Mouse (Mus musculus): ENCODE results near the gene Klhdc1. TPM values are rescaled to one million over a fixed set of nuclear protein-coding genes. Genes with fewer than 3 reads are reported as not detected.
A peak's percentile ranks its signal among the peaks of the same experiment; 100 is the strongest.

Klhdc1 gene
- total and polyA plus RNA-seq, 2 experiments from 2014 or later, result 6.5 to 23.6 TPM

- no peaks in the 10 kb centered on the region for H3K9me3 ChIP-seq (ENCODE audit: low read length)
- no peaks in the 10 kb centered on the region for H3K27me3 ChIP-seq (ENCODE audit: insufficient read depth, low read length)
- under 1% methylated on average over 37 of the region's 37 CpGs for WGBS
- H3K4me3 ChIP-seq (ENCODE audit: low read length), result peak within 1 kb of the TSS; percentile 75
- DNase-seq (ENCODE audit: low spot score), result peak; percentile 89
- no peak for TF ChIP-seq CTCF (IDR thresholded peaks at IDR 0.05; ENCODE audit: low read depth)
- H3K27ac ChIP-seq, result peak within 1 kb of the TSS; percentile 71; the same call in 1 of the 2 replicates
- no peaks in the 10 kb centered on the region for H3K4me1 ChIP-seq (ENCODE audit: insufficient read depth, low read length)
- no peaks in the 10 kb centered on the region for H3K36me3 ChIP-seq (ENCODE audit: insufficient read depth, low read length)
- peak; percentile 96 for ATAC-seq
- H3K9ac ChIP-seq (replicated peaks; ENCODE audit: low read length), result peak within 1 kb of the TSS; percentile 51
- H3K4me2 ChIP-seq (ENCODE audit: low read depth, low read length), result peak within 1 kb of the TSS; percentile 66
Measured at GRCm38 (mm10) chr12:69227776-69228466, 13.1 kb upstream of the Klhdc1 start, which contains the start of gene Pole2. TSS of gene Pole2 (minus strand) at chr12:69228195.

GRCm38 (mm10) chr12:69229251-69229650, 11.7 kb upstream of the Klhdc1 start:
- Histone ChIP-seq H3K9ac (replicated peaks; ENCODE audit: low read length) (no peak overlapping the region), H3K36me3 (ENCODE audit: insufficient read depth, low read length) (no peaks in the 10 kb centered on the region), H3K9me3 (ENCODE audit: low read length) (no peaks in the 10 kb centered on the region), H3K27ac (no peak overlapping the region), H3K4me1 (ENCODE audit: insufficient read depth, low read length) (no peaks in the 10 kb centered on the region), H3K27me3 (ENCODE audit: insufficient read depth, low read length) (no peaks in the 10 kb centered on the region), H3K4me2 (ENCODE audit: low read depth, low read length) (no peak overlapping the region), H3K4me3 (ENCODE audit: low read length) (no peak overlapping the region)
- no peak for ATAC-seq
- 61% methylated on average over 2 of the region's 2 CpGs for WGBS
- DNase-seq (ENCODE audit: low spot score), result no peak
- TF ChIP-seq CTCF (IDR thresholded peaks at IDR 0.05; ENCODE audit: low read depth), result peak; percentile 32

GRCm38 (mm10) chr12:69235782-69236181, 5.2 kb upstream of the Klhdc1 start:
- no peaks in the 10 kb centered on the region for H3K27me3 ChIP-seq (ENCODE audit: insufficient read depth, low read length)
- H3K4me1 ChIP-seq (ENCODE audit: insufficient read depth, low read length), result no peaks in the 10 kb centered on the region
- WGBS, result 91% methylated on average over 6 of the region's 6 CpGs
- H3K4me3 ChIP-seq (ENCODE audit: low read length), result no peak overlapping the region
- ATAC-seq, result no peak
- H3K9me3 ChIP-seq (ENCODE audit: low read length), result no peaks in the 10 kb centered on the region
- H3K4me2 ChIP-seq (ENCODE audit: low read depth, low read length), result no peak overlapping the region
- no peaks in the 10 kb centered on the region for H3K36me3 ChIP-seq (ENCODE audit: insufficient read depth, low read length)
- H3K27ac ChIP-seq, result no peak overlapping the region
- no peak for DNase-seq (ENCODE audit: low spot score)
- no peak for TF ChIP-seq CTCF (IDR thresholded peaks at IDR 0.05; ENCODE audit: low read depth)
- no peak overlapping the region for H3K9ac ChIP-seq (replicated peaks; ENCODE audit: low read length)

- no peak for ATAC-seq
Measured at GRCm38 (mm10) chr12:69238284-69238683, 2.7 kb upstream of the Klhdc1 start.

GRCm38 (mm10) chr12:69241405-69241770, 412 bp downstream of the Klhdc1 start:
- 0% methylated on average over 3 of the region's 3 CpGs for WGBS

More at GRCm38 (mm10) chr12:69238284-69238683, 2.7 kb upstream of the Klhdc1 start:
- no peak overlapping the region for H3K4me3 ChIP-seq (ENCODE audit: low read length)
- no peak for DNase-seq (ENCODE audit: low spot score)
- no peak overlapping the region for H3K4me2 ChIP-seq (ENCODE audit: low read depth, low read length)
- peak; percentile 40; the same call in 1 of the 2 replicates for TF ChIP-seq CTCF (IDR thresholded peaks at IDR 0.05; ENCODE audit: low read depth)
- H3K9ac ChIP-seq (replicated peaks; ENCODE audit: low read length), result no peak overlapping the region
- peaks cover 4% of the 10 kb centered on the region; the same call in 1 of the 2 replicates for H3K4me1 ChIP-seq (ENCODE audit: insufficient read depth, low read length)
- no peaks in the 10 kb centered on the region for H3K27me3 ChIP-seq (ENCODE audit: insufficient read depth, low read length)
- no peak overlapping the region for H3K27ac ChIP-seq
- 37% methylated on average over 3 of the region's 3 CpGs for WGBS
- no peaks in the 10 kb centered on the region for H3K36me3 ChIP-seq (ENCODE audit: insufficient read depth, low read length)
- no peaks in the 10 kb centered on the region for H3K9me3 ChIP-seq (ENCODE audit: low read length)

GRCm38 (mm10) chr12:69241771-69242431, 925 bp downstream of the Klhdc1 start:
- ATAC-seq, result peak; percentile 94
- peak; percentile 87 for DNase-seq (ENCODE audit: low spot score)
- WGBS, result under 1% methylated on average over 62 of the region's 64 CpGs

More at GRCm38 (mm10) chr12:69241405-69241770, 412 bp downstream of the Klhdc1 start:
- H3K36me3 ChIP-seq (ENCODE audit: insufficient read depth, low read length), result no peaks in the 10 kb centered on the region
- peaks cover 4% of the 10 kb centered on the region; the same call in 1 of the 2 replicates for H3K4me1 ChIP-seq (ENCODE audit: insufficient read depth, low read length)
- no peak for ATAC-seq
- H3K27me3 ChIP-seq (ENCODE audit: insufficient read depth, low read length), result no peaks in the 10 kb centered on the region
- peak overlapping the region; percentile 86 for H3K27ac ChIP-seq
- peak; percentile 14 for DNase-seq (ENCODE audit: low spot score)
- no peaks in the 10 kb centered on the region for H3K9me3 ChIP-seq (ENCODE audit: low read length)
- no peak for TF ChIP-seq CTCF (IDR thresholded peaks at IDR 0.05; ENCODE audit: low read depth)
- peak overlapping the region; percentile 76 for H3K9ac ChIP-seq (replicated peaks; ENCODE audit: low read length)
- H3K4me3 ChIP-seq (ENCODE audit: low read length), result peak overlapping the region; percentile 79
- H3K4me2 ChIP-seq (ENCODE audit: low read depth, low read length), result peak overlapping the region; percentile 82

More at GRCm38 (mm10) chr12:69241771-69242431, 925 bp downstream of the Klhdc1 start:
- Histone ChIP-seq H3K4me3 (ENCODE audit: low read length) (peak overlapping the region; percentile 79), H3K4me2 (ENCODE audit: low read depth, low read length) (peak overlapping the region; percentile 82), H3K27ac (peak overlapping the region; percentile 86), H3K27me3 (ENCODE audit: insufficient read depth, low read length) (no peaks in the 10 kb centered on the region), H3K36me3 (ENCODE audit: insufficient read depth, low read length) (no peaks in the 10 kb centered on the region), H3K9me3 (ENCODE audit: low read length) (no peaks in the 10 kb centered on the region), H3K9ac (replicated peaks; ENCODE audit: low read length) (peak overlapping the region; percentile 76), H3K4me1 (ENCODE audit: insufficient read depth, low read length) (peaks cover 4% of the 10 kb centered on the region; the same call in 1 of the 2 replicates)
- TF ChIP-seq CTCF (IDR thresholded peaks at IDR 0.05; ENCODE audit: low read depth), result no peak
